Mouse (Mus musculus): ENCODE results near the gene Ints3.

GRCm38 (mm10) chr3:90408721-90409120, 24.7 kb downstream of the Ints3 start:
- TF ChIP-seq CTCF (conservative IDR thresholded peaks at IDR 0.05; ENCODE audit: low read length) (no peak), POU5F1 (IDR thresholded peaks at IDR 0.05; ENCODE audit: borderline replicate concordance, low read length) (no peak), NANOG (IDR thresholded peaks at IDR 0.05; ENCODE audit: borderline replicate concordance, low read length) (no peak)

Data from E14TG2a.4 (cell line).